Mouse (Mus musculus) c-Kit-positive CD71-positive TER-119-positive erythroid progenitor cells, embryonic 14.5 days (primary cell): ENCODE data around the gene Cyyr1.
"Not testable (repeated sequence)": the region's sequence is repeated elsewhere in the genome, so short reads cannot be mapped to it uniquely, and the experiment has no call there.

Source experiments
- DNase-seq: peaks from one replicate; pipeline ENCODE4 v3.0.0-alpha.2; 2013; ENCODE audit warnings: low spot score

Gene Cyyr1

GRCm38 (mm10) chr16:85553297-85553696 lies at the start of gene Cyyr1:
Gene Cyyr1, minus strand, starts transcription at chr16:85553397.
- DNase-seq, result not testable (repeated sequence)

DNA sequence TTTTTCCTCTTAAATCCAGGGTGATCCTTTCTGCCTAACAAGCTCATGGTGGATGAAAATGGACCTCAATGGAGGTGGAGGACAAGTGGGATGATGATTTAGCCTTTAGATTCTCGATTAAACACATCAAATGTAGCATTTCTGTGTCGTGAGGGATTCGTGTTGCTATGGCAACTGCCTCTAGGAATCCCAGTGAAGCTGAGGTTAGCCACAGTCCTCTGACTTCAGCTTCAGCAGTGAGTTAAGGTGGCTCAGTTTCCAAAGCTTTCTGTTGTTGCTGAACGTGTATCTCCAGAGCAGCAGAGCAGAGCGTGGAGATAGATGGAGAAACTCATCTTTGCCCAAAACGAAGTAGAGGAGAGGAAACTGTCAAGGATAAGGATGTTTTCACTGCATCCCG lies 35.6 kb upstream of the Cyyr1 start:
- no peak for DNase-seq

DNA sequence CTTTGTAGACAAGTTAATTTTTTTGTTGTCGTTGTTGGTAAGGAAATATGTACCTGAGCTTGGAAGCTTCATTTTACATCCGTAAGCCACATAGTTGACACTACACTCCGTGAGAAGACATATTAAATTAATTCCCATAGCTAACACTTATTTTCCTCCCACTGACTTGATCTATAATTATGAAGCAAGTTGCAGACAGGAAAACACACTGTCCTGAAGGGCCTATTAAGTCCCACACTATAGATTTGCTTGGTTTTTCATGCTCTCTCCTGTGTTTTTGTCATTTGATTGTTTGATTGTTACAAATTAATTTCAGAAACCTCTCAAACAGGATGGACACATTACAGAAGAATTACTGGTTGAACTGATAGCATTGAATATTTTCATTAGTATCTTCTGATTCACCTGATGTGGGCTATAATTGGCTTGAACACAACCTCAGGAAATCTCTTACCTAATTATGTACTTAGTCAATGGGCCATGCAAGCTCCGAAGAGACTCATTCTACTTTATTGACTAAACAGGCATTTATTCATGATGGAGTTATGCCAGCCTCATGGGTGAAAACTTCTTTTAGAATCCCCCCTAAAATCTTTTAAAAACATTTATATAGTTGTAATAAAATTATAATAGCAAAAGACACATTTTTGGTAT lies 34.5 kb upstream of the Cyyr1 start:
- no peak for DNase-seq

DNA sequence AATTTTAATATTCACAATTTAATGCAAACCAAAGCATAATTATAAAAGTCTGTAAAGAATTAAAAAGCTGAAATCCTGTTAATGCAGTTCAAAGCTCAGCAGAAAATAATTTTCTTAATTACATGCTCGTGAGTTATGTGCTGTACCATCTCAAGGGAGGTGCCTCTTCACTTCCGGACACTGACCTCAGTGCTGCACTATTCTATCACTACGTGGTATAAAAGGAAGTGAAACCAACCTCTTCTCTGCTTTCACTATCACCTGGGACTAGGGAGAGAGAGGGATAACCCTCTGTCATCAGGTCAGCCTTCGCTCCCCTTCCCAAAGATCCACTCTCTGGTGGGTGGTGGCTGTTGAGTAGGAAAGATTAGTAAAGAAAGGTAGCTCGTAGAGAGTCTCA lies 13.3 kb upstream of the Cyyr1 start:
- DNase-seq, result no peak

DNA sequence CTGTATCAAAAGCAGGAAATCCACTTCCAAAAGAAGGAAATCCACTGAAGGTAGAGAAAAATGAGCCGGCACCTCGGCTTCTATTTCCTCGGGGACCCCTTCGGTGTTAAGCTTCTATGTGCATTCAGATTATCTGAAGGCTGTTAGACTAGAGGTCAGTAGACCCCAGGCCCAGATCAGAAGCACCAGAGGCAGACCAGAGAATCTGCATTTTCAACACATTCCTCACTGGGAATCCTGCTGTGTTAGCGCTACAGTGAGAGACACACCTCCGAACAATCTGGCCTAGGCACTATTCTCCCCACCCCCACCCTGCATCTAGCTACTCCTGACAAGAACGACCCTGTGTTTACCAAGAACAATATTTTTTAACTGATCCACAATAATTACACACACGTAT lies 641 bp upstream of the Cyyr1 start:
- no peak for DNase-seq

GRCm38 (mm10) chr16:85551976-85552375 lies 1.2 kb downstream of the Cyyr1 start:
- DNase-seq, result not testable (repeated sequence)

DNA sequence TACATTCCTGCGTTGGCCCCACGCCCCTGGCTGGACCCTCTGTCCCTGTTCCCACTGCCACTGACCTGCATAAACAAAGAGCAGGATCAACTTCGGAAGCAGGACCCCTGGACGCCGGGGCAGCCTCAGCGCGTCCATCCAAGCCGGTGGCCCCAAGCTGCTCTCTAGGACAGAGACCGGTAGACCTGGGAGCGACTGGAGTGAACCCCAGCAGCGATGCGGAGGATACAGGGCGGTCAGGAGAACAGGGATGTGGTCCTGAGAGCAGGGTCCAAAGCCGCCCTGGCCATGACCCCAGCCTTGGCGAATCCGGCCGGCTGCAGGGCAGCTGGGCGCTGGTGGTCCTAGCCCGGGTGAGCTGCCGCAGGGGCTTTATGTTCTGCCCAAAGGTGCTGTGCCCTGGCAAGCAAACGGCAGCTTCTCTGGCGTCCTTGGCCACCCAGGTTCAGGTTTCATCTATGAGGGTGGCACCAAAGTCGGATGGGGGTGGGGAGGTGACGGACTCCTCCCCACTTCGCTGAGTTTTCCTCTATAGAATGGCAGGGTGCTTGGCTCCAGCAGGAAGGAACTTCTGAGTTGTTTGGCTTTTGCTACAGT lies 3.1 kb downstream of the Cyyr1 start:
- no peak for DNase-seq

DNA sequence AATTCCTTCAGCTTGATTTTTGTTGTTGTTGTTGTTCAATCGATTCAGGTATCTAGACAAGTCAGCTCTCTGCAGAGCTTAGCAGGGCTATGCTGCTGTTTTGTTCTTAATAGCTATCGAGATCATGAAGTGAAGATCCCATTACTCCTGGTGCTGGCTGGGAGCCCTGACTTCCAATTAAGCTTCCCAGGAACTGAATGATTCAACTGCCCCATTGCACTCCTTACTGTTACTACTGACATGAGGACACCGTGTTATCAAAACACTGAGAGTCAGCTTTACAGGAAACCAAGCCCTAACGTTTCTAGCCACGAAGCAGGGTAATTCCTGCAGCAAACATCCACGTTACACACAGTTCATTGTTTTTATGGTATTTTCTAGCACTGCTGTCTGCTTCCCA lies 6.7 kb downstream of the Cyyr1 start:
- DNase-seq, result no peak

DNA sequence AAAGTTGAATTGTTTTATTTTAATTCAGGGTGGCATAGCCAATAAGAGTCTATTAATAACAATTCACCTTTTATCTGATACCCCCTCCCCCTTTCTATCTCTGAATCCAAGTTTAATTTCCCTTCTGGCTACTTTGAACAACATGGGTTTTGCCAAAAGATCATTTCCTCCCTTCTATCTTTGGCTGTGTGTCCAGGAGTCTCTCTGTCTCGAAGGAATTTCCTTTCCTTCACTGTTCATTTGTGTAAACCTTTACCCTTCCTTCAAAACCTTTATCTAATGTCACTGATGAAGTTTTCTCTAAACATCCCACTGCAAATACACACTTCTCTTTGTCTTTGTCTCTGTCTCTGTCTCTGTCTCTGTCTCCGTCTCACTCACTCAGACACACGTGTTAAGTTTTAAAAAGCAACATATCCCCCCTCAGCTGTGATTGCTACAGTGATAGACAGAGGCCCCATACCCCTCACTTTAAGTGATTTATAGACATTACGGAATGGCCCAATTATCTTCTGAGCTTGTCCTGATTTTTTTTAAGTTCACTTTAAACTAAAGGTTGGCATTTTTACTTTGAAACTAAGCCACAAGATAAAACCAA lies 11.4 kb downstream of the Cyyr1 start:
- DNase-seq, result no peak

DNA sequence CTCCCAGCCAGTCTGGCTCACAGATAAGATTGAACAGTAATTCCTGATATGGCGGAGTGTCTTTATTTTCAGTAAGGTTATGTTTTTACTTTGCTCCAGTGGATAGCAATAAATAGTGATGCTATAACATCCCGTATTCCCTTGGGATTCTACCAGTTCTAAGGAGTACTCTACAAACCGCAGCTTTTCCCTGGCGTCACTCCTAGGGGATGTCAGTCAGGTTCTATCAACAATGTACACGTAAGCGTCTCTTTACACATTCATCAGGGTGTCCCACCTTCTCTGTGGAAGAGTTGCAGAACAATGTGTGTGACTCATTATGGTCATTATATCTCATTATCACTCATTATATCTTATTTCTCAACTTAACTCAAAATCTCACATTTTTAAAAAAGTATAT lies 12.2 kb downstream of the Cyyr1 start:
- no peak for DNase-seq

GRCm38 (mm10) chr16:85538367-85538766 lies 14.8 kb downstream of the Cyyr1 start:
- DNase-seq, result no peak

DNA sequence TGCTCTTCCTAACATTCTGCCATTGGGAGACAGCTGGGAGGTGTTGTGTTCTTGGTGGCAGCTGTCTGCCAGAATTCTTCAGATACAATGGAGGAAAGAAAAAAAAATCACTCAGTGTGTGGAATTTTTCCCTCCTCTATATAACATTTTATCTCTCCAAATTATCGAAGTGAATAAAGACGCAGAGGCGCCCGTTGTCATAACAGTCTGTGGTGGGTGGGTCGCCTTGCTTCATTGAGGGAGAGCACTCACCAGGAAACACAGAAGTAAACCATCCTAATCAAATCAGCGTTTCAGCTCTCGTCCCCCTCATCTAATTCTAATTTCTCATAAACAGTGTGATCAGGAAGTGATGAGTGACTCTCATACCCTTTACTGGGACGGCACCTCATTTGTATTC lies 17.1 kb downstream of the Cyyr1 start:
- DNase-seq, result no peak

DNA sequence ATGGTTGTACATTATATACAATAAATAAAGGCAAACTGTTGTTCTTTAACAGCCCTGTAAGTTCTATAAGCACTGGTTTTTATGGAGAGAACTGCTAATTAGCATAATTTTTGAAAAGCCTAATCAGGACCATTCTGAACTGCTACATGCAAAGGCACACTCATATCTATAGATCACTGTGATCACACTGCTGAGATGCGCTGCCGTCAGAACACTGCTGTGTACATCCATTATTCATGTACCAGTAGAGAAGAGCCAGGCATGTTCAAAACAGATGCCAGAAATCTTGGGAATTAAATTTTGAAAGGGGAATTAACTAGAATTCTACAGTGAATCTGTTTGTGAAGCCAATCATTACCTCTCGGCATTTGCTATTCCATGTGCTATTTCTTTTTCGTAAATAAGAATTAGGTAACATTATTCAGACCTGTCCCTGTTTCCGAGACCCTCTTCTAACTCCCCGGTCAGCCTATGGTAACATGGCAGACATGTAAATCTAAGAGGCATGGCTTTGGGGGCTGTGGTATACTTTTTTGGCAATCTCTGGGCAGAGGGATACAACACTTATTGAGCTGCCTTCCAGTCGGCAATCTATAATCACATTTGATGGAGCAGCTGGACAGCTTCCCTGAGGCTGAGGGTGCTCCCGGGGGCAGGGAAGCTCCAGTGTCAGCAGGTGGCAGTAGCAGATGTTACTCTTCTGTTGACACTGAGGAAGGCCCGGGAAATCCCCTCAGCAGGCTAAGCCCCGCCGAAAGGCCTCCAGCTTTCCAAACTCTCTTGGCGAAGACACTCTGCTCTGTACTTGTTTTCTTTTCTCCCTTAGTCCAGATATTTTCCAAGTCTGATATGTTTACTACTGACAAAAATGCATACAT lies 25.2 kb downstream of the Cyyr1 start:
- DNase-seq, result no peak

GRCm38 (mm10) chr16:85524589-85524988 lies 28.6 kb downstream of the Cyyr1 start:
- no peak for DNase-seq

DNA sequence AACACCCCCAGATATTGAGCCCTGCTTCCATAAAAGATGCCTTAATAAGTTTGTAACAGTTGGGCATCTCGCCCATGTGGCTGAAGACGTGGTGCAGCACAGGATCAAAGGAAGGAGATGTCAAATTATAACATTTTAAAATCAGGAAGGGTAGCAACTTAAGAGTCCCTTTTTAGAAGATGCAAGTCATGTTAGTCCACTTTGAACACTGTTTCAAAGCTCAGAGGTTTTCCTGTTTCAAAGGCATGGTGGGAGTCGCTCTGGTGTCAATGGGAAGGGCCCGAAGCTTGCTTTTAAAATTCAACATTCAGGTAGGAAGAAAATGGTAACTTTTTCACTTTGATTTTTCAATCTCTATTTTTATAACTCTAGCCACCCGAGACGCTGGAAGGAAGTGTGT lies 45.9 kb downstream of the Cyyr1 start:
- no peak for DNase-seq

DNA sequence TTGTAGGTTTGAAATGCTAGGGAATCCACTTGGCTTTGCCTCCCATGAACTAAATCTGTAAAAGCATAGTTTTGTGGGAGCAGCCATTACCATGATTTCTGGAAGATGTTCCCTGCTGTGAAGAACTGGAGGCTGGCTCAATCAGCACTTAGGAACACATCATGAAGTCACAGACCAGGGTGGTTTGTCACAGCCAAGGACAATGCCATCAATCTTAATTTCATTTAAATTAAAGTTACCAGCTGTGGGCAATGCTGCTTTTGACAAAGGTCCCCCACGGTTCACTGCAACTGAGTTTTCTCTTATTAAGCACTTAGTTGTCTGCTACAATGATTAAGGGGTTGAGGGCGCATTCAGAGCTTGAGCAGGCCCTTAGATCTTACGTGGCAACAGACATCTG lies 48.1 kb downstream of the Cyyr1 start:
- no peak for DNase-seq

DNA sequence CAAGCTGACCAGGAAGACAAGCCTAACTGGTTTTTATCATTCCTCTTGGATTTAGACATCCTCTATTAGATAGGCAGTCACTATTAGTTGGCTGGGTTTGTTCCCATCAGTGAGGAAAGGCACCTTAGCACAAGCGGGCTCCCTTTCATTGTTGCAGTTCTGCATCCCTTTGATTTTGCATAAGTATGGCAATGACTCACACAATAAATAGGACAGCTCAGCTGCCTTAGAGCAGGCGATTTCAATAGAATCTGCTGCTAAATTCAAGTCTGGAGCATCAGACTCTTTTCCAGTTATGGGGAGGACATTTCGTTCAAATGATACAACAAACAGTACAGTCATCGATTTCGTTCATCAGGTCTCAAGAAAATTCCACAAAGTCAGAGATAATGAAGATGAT lies 49.8 kb downstream of the Cyyr1 start:
- no peak for DNase-seq

DNA sequence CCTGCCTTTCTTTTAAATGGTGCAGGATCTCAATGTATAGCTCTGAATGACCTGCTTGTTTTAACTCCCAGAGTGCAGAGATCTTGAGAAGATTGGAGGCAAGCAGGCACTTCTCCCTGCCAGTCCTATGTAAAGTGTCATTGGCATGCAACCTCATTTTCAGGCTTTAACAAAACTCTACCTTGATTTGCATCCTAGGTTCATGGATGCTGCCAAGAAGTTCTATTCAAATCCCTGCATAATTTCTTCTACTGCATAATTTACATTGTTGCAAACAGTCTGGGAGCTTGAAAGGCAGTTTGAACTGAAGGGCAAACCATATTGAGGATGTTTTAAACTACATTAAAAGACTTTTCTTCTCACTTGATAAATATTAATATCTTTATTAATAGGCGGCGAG lies 57.4 kb downstream of the Cyyr1 start:
- no peak for DNase-seq

DNA sequence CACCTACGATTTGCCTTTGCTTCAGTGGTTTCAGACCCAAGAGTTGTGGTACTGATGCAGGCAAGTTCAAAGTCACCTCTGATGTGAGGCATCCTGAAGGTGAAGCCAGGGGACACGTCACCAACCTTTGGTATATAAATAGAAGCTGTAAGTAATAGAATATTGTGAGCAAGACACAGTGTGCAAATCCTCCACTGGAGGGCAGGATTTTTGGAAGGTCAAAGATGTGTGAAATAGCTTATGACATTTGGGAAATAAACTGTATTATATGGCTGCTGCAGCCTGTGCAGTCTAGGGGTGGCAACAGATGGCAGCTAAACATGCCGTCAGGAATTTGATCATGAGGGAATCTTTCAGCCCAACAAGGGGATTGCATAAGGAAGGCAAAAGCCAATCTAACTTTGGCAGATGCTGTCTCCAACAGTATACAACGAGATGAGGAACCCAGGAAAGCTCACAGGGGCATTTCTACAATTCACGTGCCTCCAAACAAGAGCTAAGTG lies 65.0 kb downstream of the Cyyr1 start:
- DNase-seq, result no peak

DNA sequence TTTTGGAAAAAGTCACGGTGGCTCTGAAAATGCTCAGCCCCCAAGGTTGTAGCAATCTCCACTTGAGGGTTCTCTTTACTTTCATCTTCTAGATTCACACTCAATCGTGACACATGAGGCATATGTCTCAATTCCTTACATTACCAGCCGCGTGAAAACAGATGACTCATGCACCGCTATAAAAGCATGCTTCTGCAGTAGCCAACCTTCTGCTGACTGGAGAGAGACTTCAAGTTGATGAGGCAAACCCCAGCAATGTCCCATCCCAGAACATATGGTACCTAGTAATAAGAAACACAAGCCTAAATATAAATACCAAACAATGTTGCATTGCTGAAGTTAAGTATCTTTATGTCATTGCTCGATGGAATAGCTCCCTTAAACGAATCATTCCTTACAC lies 65.9 kb downstream of the Cyyr1 start:
- no peak for DNase-seq

- DNase-seq, result no peak
Observed at GRCm38 (mm10) chr16:85484557-85484956, 68.6 kb downstream of the Cyyr1 start.

DNA sequence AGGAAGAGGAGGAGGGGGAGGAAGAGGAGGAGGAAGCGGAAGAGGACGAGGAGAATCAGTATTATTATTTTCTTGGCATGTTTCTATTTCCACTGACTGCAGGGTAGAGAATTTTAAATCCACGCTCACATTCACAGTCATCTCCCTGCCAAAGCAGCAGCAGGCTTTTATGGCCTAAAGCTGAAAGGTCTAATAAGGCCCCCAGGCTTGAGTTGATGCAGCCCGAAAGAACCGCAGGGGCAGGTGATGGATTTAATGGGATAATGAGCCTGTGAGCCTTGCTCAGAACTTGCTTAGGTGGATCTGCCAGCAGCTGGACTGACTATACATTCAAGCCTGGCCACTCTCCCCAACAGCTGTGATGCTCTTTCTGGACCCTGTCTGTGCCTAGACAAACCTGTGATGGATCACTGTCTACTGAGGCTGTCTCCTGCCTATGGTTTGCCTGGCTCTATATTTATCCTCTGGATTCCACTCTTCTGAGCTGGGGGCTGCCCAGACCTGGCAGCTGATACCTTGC lies 78.6 kb downstream of the Cyyr1 start:
- no peak for DNase-seq
